Mouse (Mus musculus) kidney, adult 2 months (tissue): ENCODE data around the gene Aven.

Experiments used
- CTCF ChIP-seq: fragments of 200-500 bp; conservative IDR thresholded peaks from 2 replicates; pipeline ENCODE4 v1.5.1; 2011; ENCODE audit warnings: low read depth, mild to moderate bottlenecking, control low read depth, low read length, moderate library complexity, mixed read lengths; ENCODE audit not compliant: insufficient read depth, insufficient read length
- POLR2A ChIP-seq: fragments of 200-500 bp; IDR thresholded peaks from one replicate; pipeline ENCODE4 v1.6.1; 2011; ENCODE audit warnings: low read depth, low read length, control low read depth

DNA sequence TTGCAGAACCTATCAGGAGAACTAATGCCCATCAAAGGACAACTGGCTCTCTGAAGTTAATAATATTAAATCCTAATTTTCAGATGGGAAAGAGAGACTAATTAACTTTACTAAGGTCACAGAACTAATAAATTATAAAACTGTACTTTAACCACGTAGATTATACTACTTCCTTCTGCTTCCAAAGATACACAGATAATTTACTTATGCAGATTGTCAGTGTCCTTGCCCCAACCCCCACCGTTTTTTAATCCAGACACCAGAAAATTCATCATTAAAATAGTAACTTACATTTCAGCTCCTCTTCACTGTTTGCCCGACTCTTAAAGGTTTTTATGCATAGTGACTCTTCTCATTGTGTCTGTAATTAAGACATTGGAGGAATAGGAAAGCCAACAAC, 103.0 kb downstream of the Aven start:
- TF ChIP-seq POLR2A (no peak), CTCF (no peak)
